Mouse (Mus musculus) ovary, adult 2 months (tissue): ENCODE measurements around the gene Lnpep. TPM values are rescaled to one million over a fixed set of nuclear protein-coding genes. Genes with fewer than 3 reads are reported as not detected.

ENCODE experiments used
- polyA plus RNA-seq: library from polyadenylated mRNA; depleted of rRNA; stranded (reverse); fragments of >200 nt; gene quantifications from 2 replicates; pipeline ENCODE4 v1.2.3, GENCODE M21; 2012; rRNA removed

The Lnpep gene
- 6.4 and 6.8 TPM in 2 replicates for polyA plus RNA-seq

GRCm38 (mm10) chr17:17624957-17625586 is at the start of gene Lnpep:
Gene Lnpep (minus strand): TSS chr17:17625050.

Other genes starting within 250 kb of the Lnpep start
- 0.26 and 0.29 TPM in 2 replicates for gene Lix1, start 222.4 kb downstream of the Lnpep start, polyA plus RNA-seq
- not detected in 2 replicates for gene Vmn2r90, start 78.7 kb upstream of the Lnpep start, polyA plus RNA-seq
- 45.5 and 51.2 TPM in 2 replicates for gene Spaca6, start 202.1 kb upstream of the Lnpep start, polyA plus RNA-seq
- 1.3 and 1.4 TPM in 2 replicates for gene Has1, start 230.2 kb upstream of the Lnpep start, polyA plus RNA-seq